Mouse (Mus musculus) CH12.LX (cell line): Measurements from ENCODE around the gene Olfr916. TPM values are rescaled to one million over a fixed set of nuclear protein-coding genes. Genes with fewer than 3 reads are reported as not detected.
A peak's percentile ranks its signal among the peaks of the same experiment; 100 is the strongest.

Experiments used
- DNase-seq: peaks from one replicate; pipeline ENCODE4 v3.0.0-alpha.2; 2013; ENCODE audit errors: extremely low read depth
- H3K27ac ChIP-seq: 2 replicates; pipeline ENCODE4 v1.5.1; 2012; ENCODE audit warnings: low read depth, mild to moderate bottlenecking, control low read depth, moderate library complexity; ENCODE audit not compliant: insufficient read depth
- H3K27me3 ChIP-seq: replicated peaks from 2 replicates; pipeline ENCODE3; 2012; ENCODE audit warnings: inconsistent platforms
- H3K36me3 ChIP-seq, 2 experiments: replicated peaks in 1 of 2; 2 replicates each; pipeline versions ENCODE3 to v1.6.1; 2012; ENCODE audit warnings: inconsistent platforms in 1 of 2, low read length in 1 of 2, mild to moderate bottlenecking in 1 of 2, mixed read lengths in 1 of 2, moderate library complexity in 1 of 2; ENCODE audit not compliant: control insufficient read depth in 1 of 2, insufficient read depth in 1 of 2
- H3K4me1 ChIP-seq, 2 experiments: 2 replicates each; pipeline ENCODE4 v1.6.1; 2012; ENCODE audit warnings: inconsistent platforms in 1 of 2, moderate library complexity in 1 of 2; ENCODE audit not compliant: insufficient read depth in 2 of 2, control insufficient read depth in 1 of 2
- H3K4me2 ChIP-seq: 2 replicates; pipeline ENCODE4 v1.6.1; 2012; ENCODE audit warnings: low read depth, mild to moderate bottlenecking, control low read depth; ENCODE audit not compliant: poor library complexity, insufficient read depth, severe bottlenecking
- H3K4me3 ChIP-seq, 3 experiments: fragments of 150-350 bp in 1 of 3; sonication (generic) in 1 of 3; replicated peaks in 1 of 3; 2 replicates each; pipeline versions ENCODE3 to v1.5.1; 2011 to 2012; ENCODE audit warnings: low read depth in 2 of 3, low read length in 2 of 3, mild to moderate bottlenecking in 2 of 3, moderate library complexity in 2 of 3, control low read depth in 1 of 3, improper control_type of control experiment in 1 of 3, inconsistent platforms in 1 of 3, mixed read lengths in 1 of 3; ENCODE audit not compliant: poor library complexity in 1 of 3
- H3K79me2 ChIP-seq: replicated peaks from 2 replicates; pipeline ENCODE4 v1.6.1; 2012; ENCODE audit warnings: mild to moderate bottlenecking, moderate library complexity; ENCODE audit not compliant: control insufficient read depth, poor library complexity, insufficient read depth, severe bottlenecking; ENCODE audit errors: extremely low read depth
- H3K9ac ChIP-seq: 2 replicates; pipeline ENCODE4 v1.6.1; 2012; ENCODE audit warnings: low read depth, mild to moderate bottlenecking, control low read depth, moderate library complexity; ENCODE audit not compliant: insufficient read depth
- H3K9me3 ChIP-seq: replicated peaks from 2 replicates; pipeline ENCODE3; 2012; ENCODE audit warnings: low read length, inconsistent platforms, mixed read lengths
- BHLHE40 ChIP-seq: IDR thresholded peaks from 2 replicates; pipeline ENCODE4 v1.6.1; 2011; ENCODE audit warnings: mild to moderate bottlenecking, low read depth, low read length, improper control_type of control experiment
- CHD2 ChIP-seq: IDR thresholded peaks from 2 replicates; pipeline ENCODE4 v1.6.1; 2011; ENCODE audit warnings: low read length, improper control_type of control experiment
- E2F4 ChIP-seq: IDR thresholded peaks from 2 replicates; pipeline ENCODE4 v1.6.1; 2011; ENCODE audit warnings: low read depth, low read length, improper control_type of control experiment; ENCODE audit not compliant: insufficient replicate concordance
- ELF1 ChIP-seq: IDR thresholded peaks from 2 replicates; pipeline ENCODE4 v1.6.1; 2014; ENCODE audit warnings: low read depth, mild to moderate bottlenecking, inconsistent platforms, low read length, improper control_type of control experiment
- EP300 ChIP-seq: IDR thresholded peaks from 2 replicates; pipeline ENCODE4 v1.6.1; 2011; ENCODE audit warnings: low read length, improper control_type of control experiment
- ETS1 ChIP-seq: conservative IDR thresholded peaks from 2 replicates; pipeline ENCODE4 v1.6.1; 2012; ENCODE audit warnings: low read depth, mild to moderate bottlenecking, inconsistent platforms, low read length, improper control_type of control experiment, moderate library complexity
- GABPA ChIP-seq: IDR thresholded peaks from 2 replicates; pipeline ENCODE4 v1.6.1; 2012; ENCODE audit warnings: low read depth, low read length, improper control_type of control experiment, inconsistent platforms; ENCODE audit not compliant: insufficient replicate concordance
- IRF4 ChIP-seq: IDR thresholded peaks from 2 replicates; pipeline ENCODE4 v1.6.1; 2014; ENCODE audit warnings: low read depth, mild to moderate bottlenecking, inconsistent platforms, low read length, improper control_type of control experiment
- JUND ChIP-seq: conservative IDR thresholded peaks from 2 replicates; pipeline ENCODE4 v1.6.1; 2011; ENCODE audit warnings: low read depth, low read length, improper control_type of control experiment
- KAT2A ChIP-seq: IDR thresholded peaks from 2 replicates; pipeline ENCODE4 v1.6.1; 2012; ENCODE audit warnings: low read length, improper control_type of control experiment, inconsistent platforms; ENCODE audit not compliant: insufficient replicate concordance
- MAFK ChIP-seq: IDR thresholded peaks from 2 replicates; pipeline ENCODE4 v1.6.1; 2011; ENCODE audit warnings: low read length, improper control_type of control experiment; ENCODE audit not compliant: insufficient replicate concordance
- MAZ ChIP-seq: IDR thresholded peaks from 2 replicates; pipeline ENCODE4 v1.6.1; 2012; ENCODE audit warnings: low read depth, mild to moderate bottlenecking, inconsistent platforms, low read length, improper control_type of control experiment, moderate library complexity
- MXI1 ChIP-seq: IDR thresholded peaks from 2 replicates; pipeline ENCODE4 v1.6.1; 2011; ENCODE audit warnings: mild to moderate bottlenecking, low read depth, low read length, improper control_type of control experiment
- NELFE ChIP-seq: IDR thresholded peaks from 2 replicates; pipeline ENCODE4 v1.6.1; 2011; ENCODE audit warnings: low read depth, low read length, improper control_type of control experiment
- PAX5 ChIP-seq: IDR thresholded peaks from 2 replicates; pipeline ENCODE4 v1.6.1; 2012; ENCODE audit warnings: low read length, inconsistent platforms, mixed read lengths
- POLR2A ChIP-seq: IDR thresholded peaks from 2 replicates; pipeline ENCODE4 v1.6.1; 2011; ENCODE audit warnings: low read depth, mild to moderate bottlenecking, improper control_type of control experiment, low read length
- RCOR1 ChIP-seq: conservative IDR thresholded peaks from 2 replicates; pipeline ENCODE4 v1.6.1; 2012; ENCODE audit warnings: low read depth, mild to moderate bottlenecking, inconsistent platforms, low read length, improper control_type of control experiment
- SIN3A ChIP-seq: IDR thresholded peaks from 2 replicates; pipeline ENCODE4 v1.6.1; 2012; ENCODE audit warnings: low read length, improper control_type of control experiment, inconsistent platforms
- SMC3 ChIP-seq: IDR thresholded peaks from 2 replicates; pipeline ENCODE4 v1.6.1; 2011; ENCODE audit warnings: low read depth, low read length, improper control_type of control experiment
- TBP ChIP-seq: conservative IDR thresholded peaks from 2 replicates; pipeline ENCODE4 v1.6.1; 2011; ENCODE audit warnings: low read depth, low read length, improper control_type of control experiment
- TCF12 ChIP-seq: IDR thresholded peaks from 2 replicates; pipeline ENCODE4 v1.6.1; 2014; ENCODE audit warnings: low read depth, mild to moderate bottlenecking, inconsistent platforms, low read length, improper control_type of control experiment
- UBTF ChIP-seq: IDR thresholded peaks from 2 replicates; pipeline ENCODE4 v1.6.1; 2012; ENCODE audit warnings: low read depth, mild to moderate bottlenecking, inconsistent platforms, low read length, improper control_type of control experiment, moderate library complexity
- ZC3H11A ChIP-seq: IDR thresholded peaks from 2 replicates; pipeline ENCODE4 v1.6.1; 2012; ENCODE audit warnings: low read depth, mild to moderate bottlenecking, inconsistent platforms, low read length, improper control_type of control experiment
- ZKSCAN1 ChIP-seq: IDR thresholded peaks from 2 replicates; pipeline ENCODE4 v1.6.1; 2012; ENCODE audit warnings: low read depth, inconsistent platforms, low read length, improper control_type of control experiment, borderline replicate concordance
- ZNF384 ChIP-seq: IDR thresholded peaks from 2 replicates; pipeline ENCODE4 v1.6.1; 2012; ENCODE audit warnings: low read depth, low read length, improper control_type of control experiment, inconsistent platforms
- dilution Hi-C: fragments of 300-500 bp; cut with MboI; formaldehyde crosslinking; loops from 2 replicates; pipeline ENCODE4 v1.14.3; 2020; ENCODE audit warnings: low sequenced_read_pairs; ENCODE audit not compliant: extremely low pct_unique_long_range_greater_than_20kb, extremely low pct_ligation_motif_present
- in situ Hi-C: fragments of 300-500 bp; cut with MboI; formaldehyde crosslinking; loops from 3 replicates; pipeline ENCODE4 v1.14.3; 2019; ENCODE audit warnings: low sequenced_read_pairs, low pct_ligation_motif_present, low pct_unique_long_range_greater_than_20kb, mixed read lengths
- polyA plus RNA-seq: library from polyadenylated mRNA; unstranded; fragments of >175 nt; gene quantifications from 2 replicates; pipeline ENCODE4 v1.2.1, GENCODE M21; 2012; ENCODE audit warnings: low read depth; ENCODE audit not compliant: insufficient read length
- total RNA-seq, 2 experiments: library from RNA; depleted of rRNA; stranded (reverse); fragments of 300-350 nt in 1 of 2; fragments of >200 nt in 1 of 2; gene quantifications; 2 replicates each; pipeline ENCODE4 v1.2.3; 2012 to 2014

Gene Olfr916
- total and polyA plus RNA-seq, 3 experiments: not detected

DNA sequence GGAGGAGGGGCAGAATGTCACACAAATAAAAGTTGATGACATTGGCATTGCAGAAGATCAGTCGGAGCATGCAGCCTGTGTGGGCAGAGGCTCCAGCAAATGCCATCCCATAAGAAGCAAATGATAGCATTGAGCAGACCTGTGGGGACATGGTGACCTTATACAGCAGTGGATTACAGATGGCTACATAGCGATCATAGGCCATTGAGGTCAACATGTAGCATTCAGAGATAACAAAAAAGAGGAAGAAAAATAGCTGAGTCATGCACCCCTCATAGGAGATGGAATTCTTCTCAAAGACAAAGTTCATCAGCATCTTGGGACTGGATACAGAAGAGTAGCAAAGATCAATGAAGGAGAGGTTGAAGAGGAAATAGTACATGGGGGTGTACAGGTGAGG is 13.2 kb upstream of the Olfr916 start:
- no peak overlapping the region for H3K4me2 ChIP-seq
- no peak overlapping the region for H3K9ac ChIP-seq
- no peak overlapping the region for H3K27ac ChIP-seq
- no peaks in the 10 kb centered on the region for H3K27me3 ChIP-seq
- H3K4me3 ChIP-seq: no peak overlapping the region
- no peaks in the 10 kb centered on the region for H3K36me3 ChIP-seq
- no peaks in the 10 kb centered on the region for H3K9me3 ChIP-seq
- no peak for TF ChIP-seq ZNF384
- no peak for TF ChIP-seq TCF12
- TF ChIP-seq MXI1: no peak
- no peak for TF ChIP-seq ELF1
- no peak for TF ChIP-seq TBP
- no peak for TF ChIP-seq ETS1
- no peak for TF ChIP-seq POLR2A
- no peak for TF ChIP-seq IRF4
- no peak for TF ChIP-seq EP300
- TF ChIP-seq MAZ: no peak
- no peak for TF ChIP-seq RCOR1
- in situ Hi-C loops (no loop called here), dilution Hi-C loops (no loop called here)
- H3K79me2 ChIP-seq: no peaks in the 10 kb centered on the region
- H3K4me1 ChIP-seq: peaks cover 0 to 6% of the 10 kb centered on the region in 2 experiments; a peak in 2 of 4 replicates
- DNase-seq: peak; percentile 1

DNA sequence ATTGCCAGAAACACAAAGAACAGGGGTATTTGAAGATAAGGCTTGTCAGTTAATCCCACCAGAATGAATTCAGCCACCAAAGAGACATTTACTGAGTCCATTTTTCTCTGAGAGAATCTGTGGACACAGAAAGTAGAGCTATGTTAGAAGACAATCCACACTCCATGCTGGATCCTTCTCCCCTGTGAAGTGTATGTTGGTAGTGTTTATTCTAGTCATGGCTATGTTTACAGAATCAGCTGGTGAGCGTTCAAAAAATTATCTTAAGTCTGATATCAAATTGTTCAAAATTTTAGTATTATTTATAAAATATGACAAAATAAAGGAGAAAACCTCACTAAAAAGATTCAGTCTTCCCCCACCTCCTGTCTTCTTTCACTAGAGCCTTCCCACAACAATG is 6.1 kb upstream of the Olfr916 start, which contains the start of gene Olfr917:
Gene Olfr917 (minus strand): TSS at position 101 of the 400 bp plus-strand sequence.
- Histone ChIP-seq H3K27me3 (no peaks in the 10 kb centered on the region), H3K79me2 (no peaks in the 10 kb centered on the region), H3K4me3 (no peak within 1 kb of the TSS), H3K9ac (no peak within 1 kb of the TSS), H3K27ac (no peak within 1 kb of the TSS), H3K4me2 (no peak within 1 kb of the TSS), H3K4me1 (no peaks in the 10 kb centered on the region), H3K9me3 (no peaks in the 10 kb centered on the region), H3K36me3 (no peaks in the 10 kb centered on the region)
- dilution Hi-C loops (no loop called here), in situ Hi-C loops (no loop called here)
- DNase-seq: no peak
- TF ChIP-seq GABPA: no peak
- no peak for TF ChIP-seq ZC3H11A
- no peak for TF ChIP-seq ETS1
- TF ChIP-seq ZKSCAN1: no peak
- no peak for TF ChIP-seq KAT2A
- no peak for TF ChIP-seq SMC3
- TF ChIP-seq EP300: no peak
- no peak for TF ChIP-seq E2F4
- TF ChIP-seq PAX5: no peak
- TF ChIP-seq MXI1: no peak
- TF ChIP-seq JUND: no peak
- TF ChIP-seq UBTF: no peak
- no peak for TF ChIP-seq CHD2
- no peak for TF ChIP-seq SIN3A
- no peak for TF ChIP-seq NELFE
- TF ChIP-seq BHLHE40: no peak
- TF ChIP-seq POLR2A: no peak
- no peak for TF ChIP-seq MAFK
- TF ChIP-seq, all 38 proteins: peak for 0
